Mouse (Mus musculus) CH12.LX (cell line): ENCODE data around the gene Inpp4b. TPM values are rescaled to one million over a fixed set of nuclear protein-coding genes. Genes with fewer than 3 reads are reported as not detected.

Experiments used
- DNase-seq: peaks from one replicate; pipeline ENCODE4 v3.0.0-alpha.2; 2013; ENCODE audit errors: extremely low read depth
- H3K27ac ChIP-seq: 2 replicates; pipeline ENCODE4 v1.5.1; 2012; ENCODE audit warnings: low read depth, mild to moderate bottlenecking, control low read depth, moderate library complexity; ENCODE audit not compliant: insufficient read depth
- H3K27me3 ChIP-seq: replicated peaks from 2 replicates; pipeline ENCODE3; 2012; ENCODE audit warnings: inconsistent platforms
- H3K36me3 ChIP-seq, 2 experiments: replicated peaks in 1 of 2; 2 replicates each; pipeline versions ENCODE3 to v1.6.1; 2012; ENCODE audit warnings: inconsistent platforms in 1 of 2, low read length in 1 of 2, mild to moderate bottlenecking in 1 of 2, mixed read lengths in 1 of 2, moderate library complexity in 1 of 2; ENCODE audit not compliant: control insufficient read depth in 1 of 2, insufficient read depth in 1 of 2
- H3K4me1 ChIP-seq, 2 experiments: 2 replicates each; pipeline ENCODE4 v1.6.1; 2012; ENCODE audit warnings: inconsistent platforms in 1 of 2, moderate library complexity in 1 of 2; ENCODE audit not compliant: insufficient read depth in 2 of 2, control insufficient read depth in 1 of 2
- H3K4me2 ChIP-seq: 2 replicates; pipeline ENCODE4 v1.6.1; 2012; ENCODE audit warnings: low read depth, mild to moderate bottlenecking, control low read depth; ENCODE audit not compliant: poor library complexity, insufficient read depth, severe bottlenecking
- H3K4me3 ChIP-seq, 3 experiments: fragments of 150-350 bp in 1 of 3; sonication (generic) in 1 of 3; replicated peaks in 1 of 3; 2 replicates each; pipeline versions ENCODE3 to v1.5.1; 2011 to 2012; ENCODE audit warnings: low read depth in 2 of 3, low read length in 2 of 3, mild to moderate bottlenecking in 2 of 3, moderate library complexity in 2 of 3, control low read depth in 1 of 3, improper control_type of control experiment in 1 of 3, inconsistent platforms in 1 of 3, mixed read lengths in 1 of 3; ENCODE audit not compliant: poor library complexity in 1 of 3
- H3K79me2 ChIP-seq: replicated peaks from 2 replicates; pipeline ENCODE4 v1.6.1; 2012; ENCODE audit warnings: mild to moderate bottlenecking, moderate library complexity; ENCODE audit not compliant: control insufficient read depth, poor library complexity, insufficient read depth, severe bottlenecking; ENCODE audit errors: extremely low read depth
- H3K9ac ChIP-seq: 2 replicates; pipeline ENCODE4 v1.6.1; 2012; ENCODE audit warnings: low read depth, mild to moderate bottlenecking, control low read depth, moderate library complexity; ENCODE audit not compliant: insufficient read depth
- H3K9me3 ChIP-seq: replicated peaks from 2 replicates; pipeline ENCODE3; 2012; ENCODE audit warnings: low read length, inconsistent platforms, mixed read lengths
- BHLHE40 ChIP-seq: IDR thresholded peaks from 2 replicates; pipeline ENCODE4 v1.6.1; 2011; ENCODE audit warnings: mild to moderate bottlenecking, low read depth, low read length, improper control_type of control experiment
- CHD1 ChIP-seq: IDR thresholded peaks from 2 replicates; pipeline ENCODE4 v1.6.1; 2012; ENCODE audit warnings: low read depth, low read length, improper control_type of control experiment, inconsistent platforms
- CHD2 ChIP-seq: IDR thresholded peaks from 2 replicates; pipeline ENCODE4 v1.6.1; 2011; ENCODE audit warnings: low read length, improper control_type of control experiment
- ELF1 ChIP-seq: IDR thresholded peaks from 2 replicates; pipeline ENCODE4 v1.6.1; 2014; ENCODE audit warnings: low read depth, mild to moderate bottlenecking, inconsistent platforms, low read length, improper control_type of control experiment
- EP300 ChIP-seq: IDR thresholded peaks from 2 replicates; pipeline ENCODE4 v1.6.1; 2011; ENCODE audit warnings: low read length, improper control_type of control experiment
- ETS1 ChIP-seq: conservative IDR thresholded peaks from 2 replicates; pipeline ENCODE4 v1.6.1; 2012; ENCODE audit warnings: low read depth, mild to moderate bottlenecking, inconsistent platforms, low read length, improper control_type of control experiment, moderate library complexity
- GABPA ChIP-seq: IDR thresholded peaks from 2 replicates; pipeline ENCODE4 v1.6.1; 2012; ENCODE audit warnings: low read depth, low read length, improper control_type of control experiment, inconsistent platforms; ENCODE audit not compliant: insufficient replicate concordance
- IRF4 ChIP-seq: IDR thresholded peaks from 2 replicates; pipeline ENCODE4 v1.6.1; 2014; ENCODE audit warnings: low read depth, mild to moderate bottlenecking, inconsistent platforms, low read length, improper control_type of control experiment
- JUN ChIP-seq: IDR thresholded peaks from 2 replicates; pipeline ENCODE4 v1.6.1; 2011; ENCODE audit warnings: low read depth, mild to moderate bottlenecking, low read length, improper control_type of control experiment, moderate library complexity; ENCODE audit not compliant: insufficient read depth
- JUND ChIP-seq: conservative IDR thresholded peaks from 2 replicates; pipeline ENCODE4 v1.6.1; 2011; ENCODE audit warnings: low read depth, low read length, improper control_type of control experiment
- KAT2A ChIP-seq: IDR thresholded peaks from 2 replicates; pipeline ENCODE4 v1.6.1; 2012; ENCODE audit warnings: low read length, improper control_type of control experiment, inconsistent platforms; ENCODE audit not compliant: insufficient replicate concordance
- MAFK ChIP-seq: IDR thresholded peaks from 2 replicates; pipeline ENCODE4 v1.6.1; 2011; ENCODE audit warnings: low read length, improper control_type of control experiment; ENCODE audit not compliant: insufficient replicate concordance
- MAX ChIP-seq: IDR thresholded peaks from 2 replicates; pipeline ENCODE4 v1.6.1; 2011; ENCODE audit warnings: low read length, improper control_type of control experiment
- MAZ ChIP-seq: IDR thresholded peaks from 2 replicates; pipeline ENCODE4 v1.6.1; 2012; ENCODE audit warnings: low read depth, mild to moderate bottlenecking, inconsistent platforms, low read length, improper control_type of control experiment, moderate library complexity
- MYC ChIP-seq: IDR thresholded peaks from 2 replicates; pipeline ENCODE4 v1.6.1; 2011; ENCODE audit warnings: low read depth, mild to moderate bottlenecking, improper control_type of control experiment, low read length
- PAX5 ChIP-seq: IDR thresholded peaks from 2 replicates; pipeline ENCODE4 v1.6.1; 2012; ENCODE audit warnings: low read length, inconsistent platforms, mixed read lengths
- POLR2AphosphoS2 ChIP-seq: IDR thresholded peaks from 2 replicates; pipeline ENCODE4 v1.6.1; 2011; ENCODE audit warnings: low read depth, low read length, improper control_type of control experiment
- RAD21 ChIP-seq: IDR thresholded peaks from 2 replicates; pipeline ENCODE4 v1.6.1; 2011; ENCODE audit warnings: low read depth, mild to moderate bottlenecking, low read length, improper control_type of control experiment, moderate library complexity
- RCOR1 ChIP-seq: conservative IDR thresholded peaks from 2 replicates; pipeline ENCODE4 v1.6.1; 2012; ENCODE audit warnings: low read depth, mild to moderate bottlenecking, inconsistent platforms, low read length, improper control_type of control experiment
- TCF12 ChIP-seq: IDR thresholded peaks from 2 replicates; pipeline ENCODE4 v1.6.1; 2014; ENCODE audit warnings: low read depth, mild to moderate bottlenecking, inconsistent platforms, low read length, improper control_type of control experiment
- UBTF ChIP-seq: IDR thresholded peaks from 2 replicates; pipeline ENCODE4 v1.6.1; 2012; ENCODE audit warnings: low read depth, mild to moderate bottlenecking, inconsistent platforms, low read length, improper control_type of control experiment, moderate library complexity
- USF2 ChIP-seq: conservative IDR thresholded peaks from 2 replicates; pipeline ENCODE4 v1.6.1; 2011; ENCODE audit warnings: low read depth, low read length, improper control_type of control experiment
- ZMIZ1 ChIP-seq: IDR thresholded peaks from 2 replicates; pipeline ENCODE4 v1.6.1; 2012; ENCODE audit warnings: low read depth, mild to moderate bottlenecking, inconsistent platforms, low read length, improper control_type of control experiment
- ZNF384 ChIP-seq: IDR thresholded peaks from 2 replicates; pipeline ENCODE4 v1.6.1; 2012; ENCODE audit warnings: low read depth, low read length, improper control_type of control experiment, inconsistent platforms
- dilution Hi-C: fragments of 300-500 bp; cut with MboI; formaldehyde crosslinking; loops from 2 replicates; pipeline ENCODE4 v1.14.3; 2020; ENCODE audit warnings: low sequenced_read_pairs; ENCODE audit not compliant: extremely low pct_unique_long_range_greater_than_20kb, extremely low pct_ligation_motif_present
- in situ Hi-C: fragments of 300-500 bp; cut with MboI; formaldehyde crosslinking; loops from 3 replicates; pipeline ENCODE4 v1.14.3; 2019; ENCODE audit warnings: low sequenced_read_pairs, low pct_ligation_motif_present, low pct_unique_long_range_greater_than_20kb, mixed read lengths
- polyA plus RNA-seq: library from polyadenylated mRNA; unstranded; fragments of >175 nt; gene quantifications from 2 replicates; pipeline ENCODE4 v1.2.1, GENCODE M21; 2012; ENCODE audit warnings: low read depth; ENCODE audit not compliant: insufficient read length
- total RNA-seq, 2 experiments: library from RNA; depleted of rRNA; stranded (reverse); fragments of 300-350 nt in 1 of 2; fragments of >200 nt in 1 of 2; gene quantifications; 2 replicates each; pipeline ENCODE4 v1.2.3; 2012 to 2014

The Inpp4b gene
- total and polyA plus RNA-seq, 3 experiments: 3.0 to 4.9 (median 3.4) TPM

- DNase-seq: peak; percentile 61
- 0 out of 2 replicates have a peak overlapping the region, but pooled peaks have one; percentile 30 for H3K4me2 ChIP-seq
- in situ Hi-C loops (loop anchor here (25.0 kb wide), 1 partner anchor 252 kb away; no protein-coding TSS in a partner anchor), dilution Hi-C loops (no loop called here)
- H3K36me3 ChIP-seq: no peaks in the 10 kb centered on the region
- H3K27ac ChIP-seq: no peak overlapping the region
- peaks cover 14 to 50% of the 10 kb centered on the region in 2 experiments for H3K4me1 ChIP-seq
- H3K27me3 ChIP-seq: no peaks in the 10 kb centered on the region
- TF ChIP-seq ZMIZ1 (no peak), EP300 (0 out of 2 replicates have a peak, but pooled peaks have one; percentile 27), MAZ (0 out of 2 replicates have a peak, but pooled peaks have one; percentile 12), ETS1 (0 out of 2 replicates have a peak, but pooled peaks have one; percentile 23), TCF12 (peak; percentile 48; the same call in 1 of the 2 replicates), USF2 (no peak), ELF1 (0 out of 2 replicates have a peak, but pooled peaks have one; percentile 23), MAX (0 out of 2 replicates have a peak, but pooled peaks have one; percentile 32)
- no peak overlapping the region for H3K4me3 ChIP-seq
- no peaks in the 10 kb centered on the region for H3K9me3 ChIP-seq
- H3K9ac ChIP-seq: no peak overlapping the region
- no peaks in the 10 kb centered on the region for H3K79me2 ChIP-seq
These were observed 272.2 kb downstream of the Inpp4b start for GRCm38 (mm10) chr8:81614605-81615004.

- no peaks in the 10 kb centered on the region for H3K9me3 ChIP-seq
- H3K9ac ChIP-seq: no peak overlapping the region
- DNase-seq: peak; percentile 26
- TF ChIP-seq KAT2A: no peak
- TF ChIP-seq CHD1: no peak
- no peak for TF ChIP-seq PAX5
- TF ChIP-seq POLR2AphosphoS2: no peak
- no peak for TF ChIP-seq BHLHE40
- no peak for TF ChIP-seq IRF4
- no peak for TF ChIP-seq UBTF
- TF ChIP-seq CHD2: no peak
- TF ChIP-seq JUND: no peak
- no peak for TF ChIP-seq RCOR1
- TF ChIP-seq MAFK: no peak
- TF ChIP-seq ZMIZ1: no peak
- TF ChIP-seq MAX: no peak
- TF ChIP-seq GABPA: no peak
- no peak for TF ChIP-seq USF2
- no peak for TF ChIP-seq JUN
- no peak for TF ChIP-seq ZNF384
- TF ChIP-seq RAD21: no peak
- TF ChIP-seq MYC: no peak
- TF ChIP-seq, all 38 proteins: peak for 0
- Histone ChIP-seq H3K79me2 (no peaks in the 10 kb centered on the region), H3K36me3 (no peaks in the 10 kb centered on the region), H3K4me1 (peaks cover 14 to 48% of the 10 kb centered on the region in 2 experiments), H3K4me3 (no peak overlapping the region), H3K27me3 (no peaks in the 10 kb centered on the region), H3K4me2 (no peak overlapping the region), H3K27ac (no peak overlapping the region)
- dilution Hi-C loops (no loop called here), in situ Hi-C loops (loop anchor here (25.0 kb wide), 1 partner anchor 253 kb away; no protein-coding TSS in a partner anchor)
These were observed 273.2 kb downstream of the Inpp4b start for GRCm38 (mm10) chr8:81615552-81615951.
